Mouse (Mus musculus) spleen, postnatal 4 days (tissue): Measurements from ENCODE around the gene Nodal.
"Not testable (repeated sequence)": the region's sequence is repeated elsewhere in the genome, so short reads cannot be mapped to it uniquely, and the experiment has no call there.

Experiments
- DNase-seq, 2 experiments: peaks; one replicate each; pipeline ENCODE4 v3.0.0; 2022; ENCODE audit warnings: low spot score in 2 of 2

The Nodal gene

DNA sequence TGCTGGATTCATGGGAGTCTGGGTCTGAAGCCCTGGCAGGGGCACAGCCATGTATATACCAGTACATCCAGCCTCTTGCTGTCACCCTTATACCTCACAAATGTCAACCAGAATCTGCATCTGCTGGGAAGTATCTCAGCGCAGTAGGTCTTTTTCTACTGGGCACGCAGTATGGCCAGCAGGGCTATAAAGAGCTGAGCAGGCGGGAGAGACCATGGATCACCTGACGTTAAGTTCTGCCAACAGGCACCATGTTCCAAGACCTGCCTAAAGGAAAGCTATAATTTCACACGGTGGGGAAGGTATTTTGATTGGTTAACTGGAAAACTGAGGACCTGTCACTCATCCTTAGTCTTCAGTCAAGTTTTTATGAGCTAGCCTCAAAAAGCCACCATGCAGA is 11.3 kb downstream of the Nodal start:
- DNase-seq = no peak

DNA sequence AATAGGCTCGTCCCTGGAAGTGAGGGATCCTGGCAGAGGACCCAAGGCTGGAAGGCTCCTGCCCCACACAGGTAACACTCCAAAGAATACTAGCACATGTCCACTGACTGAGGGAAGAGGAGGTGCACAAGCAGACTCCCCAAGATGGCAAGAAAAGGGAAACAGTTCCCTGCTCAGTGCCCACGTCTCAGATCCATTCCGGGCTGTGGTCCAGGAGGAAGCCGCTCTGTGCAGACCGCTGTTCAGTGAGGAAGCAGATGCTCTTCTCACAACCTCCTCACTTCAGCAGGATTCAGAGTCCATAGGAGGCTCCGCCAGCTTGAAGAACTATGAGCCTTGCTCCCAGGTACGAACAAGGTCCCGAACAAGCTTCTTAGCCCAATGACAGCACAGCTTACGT is 13.6 kb downstream of the Nodal start:
- DNase-seq = no peak

DNA sequence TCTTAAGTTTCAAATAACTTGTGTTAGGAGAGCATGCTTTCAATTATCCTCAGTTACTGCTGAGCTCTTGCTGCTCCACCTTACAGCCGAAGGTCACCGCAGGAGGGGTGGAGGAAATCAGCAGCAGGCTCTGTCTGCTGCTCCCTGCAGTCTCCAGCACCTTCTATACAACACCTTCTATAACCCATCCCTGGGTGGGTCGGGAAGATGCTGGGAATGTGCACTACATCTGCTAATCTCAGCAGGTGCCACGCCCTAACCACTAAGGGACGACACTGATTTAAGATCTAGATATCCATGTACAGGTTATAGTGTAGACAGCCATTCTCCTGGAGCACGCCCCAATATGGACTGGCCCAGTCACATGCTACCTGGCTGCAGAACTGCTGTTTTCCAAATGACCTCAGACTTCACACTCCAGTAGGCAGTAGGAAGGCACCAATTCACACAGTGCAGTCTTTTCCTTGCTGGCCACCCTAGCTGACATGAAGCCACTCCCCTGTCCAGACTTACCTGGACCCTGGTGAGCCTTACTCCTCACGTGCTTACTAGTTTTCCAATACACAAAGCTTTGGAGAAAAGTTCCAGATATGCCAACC is 22.5 kb downstream of the Nodal start:
- DNase-seq = no peak

DNA sequence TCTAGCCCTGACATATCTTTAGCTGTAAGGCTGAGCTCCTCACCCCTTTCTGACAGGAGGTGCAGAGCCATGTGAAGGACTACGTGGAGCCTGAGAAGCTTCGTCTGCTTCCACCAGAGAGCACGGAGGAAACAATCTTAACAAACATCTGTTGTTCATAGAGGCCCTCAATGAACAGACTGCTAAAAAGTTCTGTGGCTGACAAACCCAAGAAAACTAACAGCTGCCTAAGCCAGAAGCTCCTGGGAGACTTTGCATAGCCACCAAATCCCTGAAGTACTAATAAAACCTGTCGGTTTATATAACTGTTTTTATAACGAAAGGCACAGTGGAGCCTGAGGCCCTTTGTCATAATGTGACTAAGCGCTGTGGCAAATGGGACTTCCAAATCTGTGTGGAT is 25.7 kb downstream of the Nodal start:
- DNase-seq = no peak

DNA sequence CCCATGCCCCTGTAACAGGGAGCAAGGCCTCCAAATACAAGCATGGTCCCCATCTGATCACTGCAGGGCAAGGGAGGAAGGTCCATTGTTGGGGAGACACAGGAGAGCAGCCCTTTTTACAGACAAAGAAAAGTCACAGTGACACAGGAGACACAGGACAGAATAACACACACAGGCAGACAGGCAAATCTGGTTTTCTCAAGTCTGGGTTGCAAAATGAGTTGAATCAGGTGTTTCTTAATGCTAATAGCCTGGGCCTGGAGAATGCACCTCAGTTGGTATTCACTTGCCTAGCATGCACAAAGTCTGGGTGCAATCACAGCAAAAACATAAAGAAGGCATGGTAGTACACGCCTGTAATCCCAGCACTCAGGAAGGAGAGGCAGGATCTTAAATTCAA is 26.1 kb downstream of the Nodal start:
- no peak for DNase-seq

DNA sequence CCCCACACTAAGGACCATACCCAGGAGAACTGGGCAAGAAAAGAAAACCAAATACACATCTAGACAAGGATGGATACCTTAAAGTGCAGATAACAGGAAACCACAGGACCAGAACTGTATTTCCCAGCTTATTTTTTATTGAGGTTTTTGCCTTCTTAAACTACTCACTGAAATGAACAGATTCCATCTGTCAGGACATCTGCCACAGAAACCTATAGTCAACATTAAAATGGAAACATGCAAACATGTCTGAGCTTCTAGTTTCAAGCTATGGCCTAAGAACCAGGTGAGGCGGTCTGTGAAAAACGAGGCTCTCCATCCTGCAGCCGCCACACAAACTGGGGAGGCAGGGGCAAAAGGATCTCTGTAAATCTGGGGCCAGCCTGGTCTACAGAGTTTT is 27.2 kb downstream of the Nodal start:
- DNase-seq = no peak

DNA sequence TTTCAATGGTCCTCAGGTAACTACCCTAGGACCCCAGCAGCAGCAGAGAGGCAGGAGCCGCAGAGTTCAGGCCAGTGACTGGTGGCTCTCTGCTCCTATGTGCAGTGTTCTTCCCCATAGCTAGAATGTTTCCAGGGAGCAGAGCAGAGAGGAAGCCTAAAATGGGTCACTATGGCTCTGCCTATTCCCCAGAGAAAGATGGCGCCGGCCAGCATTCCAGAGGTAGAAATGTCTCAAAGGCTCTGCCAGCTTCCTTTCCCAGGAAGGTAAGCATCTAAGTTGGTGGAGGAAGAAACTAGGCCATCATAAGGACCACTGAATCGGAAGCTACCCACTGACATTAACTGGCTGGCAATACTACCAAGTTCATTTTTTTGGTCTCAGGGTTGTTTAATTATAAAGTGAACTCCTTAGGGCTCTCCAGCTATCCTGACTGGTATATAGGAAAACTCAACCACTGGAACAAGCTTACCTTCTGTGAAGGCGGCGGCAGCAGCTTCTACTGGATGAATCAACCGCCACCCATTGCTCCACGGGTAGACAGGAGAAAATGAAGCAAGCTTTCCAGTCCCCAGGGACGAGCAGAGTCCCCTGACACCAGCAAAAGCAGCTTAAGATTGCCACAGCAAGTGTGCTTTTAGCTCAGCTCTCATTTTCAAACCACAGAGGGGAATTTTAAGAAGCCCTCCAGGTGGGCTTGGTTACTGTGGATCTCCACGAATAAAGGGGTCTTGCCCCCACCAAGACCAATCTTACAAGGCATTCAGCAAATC is 30.0 kb downstream of the Nodal start:
- no peak for DNase-seq

DNA sequence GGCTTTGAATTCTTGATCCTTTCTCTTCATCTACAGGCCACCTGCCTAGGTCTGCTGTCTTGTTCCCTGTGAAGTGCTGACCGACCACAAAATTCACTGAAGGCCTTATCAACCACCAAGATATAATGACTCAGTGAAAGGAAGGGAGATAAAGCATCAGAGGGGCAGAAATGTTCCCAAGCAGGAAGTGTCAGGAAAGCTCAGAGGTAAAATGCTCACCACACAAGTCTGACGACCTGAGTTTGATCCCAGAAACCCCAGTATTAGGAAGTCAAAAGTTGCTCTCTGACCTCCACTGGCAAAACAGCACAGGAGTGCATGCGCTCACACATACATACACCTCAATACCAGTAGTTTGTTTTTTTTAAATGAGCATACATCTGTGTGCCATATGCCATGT is 31.1 kb downstream of the Nodal start:
- no peak for DNase-seq

DNA sequence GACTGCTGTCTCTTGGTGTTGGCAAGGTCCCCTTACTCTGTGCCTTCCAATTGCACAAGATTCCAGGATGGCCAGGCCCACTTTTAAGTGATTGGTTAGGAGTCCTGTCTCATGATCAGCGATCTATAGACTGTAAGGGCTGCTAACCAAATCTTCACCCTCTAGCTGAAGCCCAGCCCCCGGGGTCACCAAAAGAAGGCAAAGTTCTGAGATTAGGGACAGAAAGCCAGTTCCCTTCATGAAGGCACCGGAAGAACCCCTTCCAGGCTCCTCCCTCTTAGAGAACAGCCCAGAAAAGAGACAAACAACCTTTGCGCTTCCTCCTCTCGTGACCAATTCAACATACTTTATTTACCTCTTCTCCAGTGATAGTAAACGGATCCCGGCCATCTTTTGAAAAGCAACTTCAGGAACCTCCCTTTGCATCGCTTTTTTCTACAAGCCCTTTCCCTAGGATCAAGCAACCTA is 33.7 kb downstream of the Nodal start:
- DNase-seq = peak; percentile 36 to 70

DNA sequence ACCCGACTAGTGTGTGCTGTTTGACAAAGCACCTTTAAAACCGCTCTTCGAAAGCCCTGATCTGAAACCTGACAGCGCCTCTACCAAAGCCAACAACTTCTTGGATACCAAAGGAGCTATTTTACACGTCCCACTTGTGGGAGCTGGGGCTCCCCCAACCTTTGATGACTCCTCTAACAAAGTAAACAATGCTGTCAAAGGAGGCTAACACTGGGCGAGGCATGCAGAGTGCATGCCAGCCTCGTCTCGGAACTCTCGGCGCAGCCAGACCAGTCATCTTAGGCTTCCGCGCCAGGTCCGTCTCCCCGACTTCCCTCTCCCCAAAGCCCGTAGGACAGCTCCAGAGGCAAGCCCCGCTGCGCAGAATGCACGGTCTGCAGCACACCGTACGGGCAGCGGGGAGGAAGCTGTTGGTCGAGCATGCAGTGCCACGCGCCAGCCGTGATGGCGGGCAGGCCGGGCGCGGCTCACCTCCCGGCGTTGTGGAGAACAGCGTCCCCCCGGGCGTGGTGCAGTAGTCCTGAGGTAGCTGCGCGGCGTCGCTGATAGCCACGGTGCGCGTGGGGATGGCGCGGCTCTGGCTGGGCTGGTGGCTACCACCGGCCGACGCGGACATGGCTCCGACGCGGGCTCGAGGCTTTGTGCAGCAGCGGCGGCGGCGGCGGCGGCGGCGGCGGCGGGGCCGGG is 34.3 kb downstream of the Nodal start:
- peak; percentile 59 to 85 for DNase-seq

DNA sequence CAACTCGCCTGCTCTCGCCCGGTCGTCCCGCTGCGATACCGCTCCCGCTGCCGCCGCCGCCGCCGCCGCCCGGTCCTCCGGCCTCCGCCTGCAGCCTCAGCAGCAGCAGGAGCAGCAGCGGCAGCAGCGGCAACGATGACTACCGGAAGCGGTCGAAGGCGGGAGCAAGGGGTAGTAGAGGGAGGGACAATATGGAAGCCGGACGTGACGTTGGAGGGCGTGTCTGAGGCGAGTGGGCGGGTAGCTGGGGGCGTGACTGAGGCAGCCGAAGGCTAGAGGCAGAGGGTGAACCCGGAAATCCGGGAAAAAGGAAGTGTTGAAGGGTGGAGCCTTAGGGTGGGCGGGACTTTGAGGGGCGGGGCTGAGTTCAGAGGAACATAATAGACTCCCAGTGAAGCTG is 34.9 kb downstream of the Nodal start, which contains the start of gene Eif4ebp2:
Eif4ebp2 (minus strand) TSS at position 17 of the 400 bp plus-strand sequence.
- DNase-seq = peak; percentile 99

DNA sequence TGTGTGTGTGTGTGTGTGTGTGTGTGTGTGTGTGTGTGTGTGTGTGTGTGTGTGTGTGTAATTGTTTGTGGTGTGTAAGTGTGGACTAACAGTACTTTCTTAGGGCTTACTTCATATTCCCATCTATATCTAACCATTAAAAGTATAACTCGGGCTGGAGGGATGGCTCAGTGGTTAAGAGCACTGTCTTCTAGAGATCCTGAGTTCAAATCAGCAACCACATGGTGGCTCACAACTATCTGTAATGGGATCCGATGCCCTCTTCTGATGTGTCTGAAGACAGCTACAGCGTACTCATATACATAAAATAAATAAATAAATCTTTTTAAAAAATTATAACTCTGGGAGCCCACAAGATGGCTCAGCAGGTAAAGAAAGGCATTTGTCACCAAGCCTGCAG is 35.4 kb downstream of the Nodal start:
- DNase-seq = not testable (repeated sequence)

DNA sequence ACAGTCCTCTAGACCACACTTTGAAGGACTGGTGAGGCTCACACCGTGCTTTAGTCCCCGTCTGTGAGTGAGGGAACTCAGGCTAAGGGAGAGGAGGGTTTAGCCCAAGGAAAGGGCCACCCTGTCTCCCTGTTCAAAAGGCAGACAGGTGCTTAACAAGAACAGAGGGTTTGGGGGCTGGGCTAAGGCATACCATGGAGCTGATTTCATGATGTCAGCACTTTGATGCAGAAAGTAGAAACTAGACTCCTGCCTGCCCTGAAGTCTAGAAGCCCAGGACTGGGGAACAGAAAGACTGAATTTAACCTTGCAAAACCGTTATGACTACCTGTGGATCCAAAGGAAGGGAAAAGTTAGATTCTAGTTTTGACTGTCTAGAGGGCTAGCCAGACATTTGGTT is 39.4 kb downstream of the Nodal start:
- DNase-seq = no peak

DNA sequence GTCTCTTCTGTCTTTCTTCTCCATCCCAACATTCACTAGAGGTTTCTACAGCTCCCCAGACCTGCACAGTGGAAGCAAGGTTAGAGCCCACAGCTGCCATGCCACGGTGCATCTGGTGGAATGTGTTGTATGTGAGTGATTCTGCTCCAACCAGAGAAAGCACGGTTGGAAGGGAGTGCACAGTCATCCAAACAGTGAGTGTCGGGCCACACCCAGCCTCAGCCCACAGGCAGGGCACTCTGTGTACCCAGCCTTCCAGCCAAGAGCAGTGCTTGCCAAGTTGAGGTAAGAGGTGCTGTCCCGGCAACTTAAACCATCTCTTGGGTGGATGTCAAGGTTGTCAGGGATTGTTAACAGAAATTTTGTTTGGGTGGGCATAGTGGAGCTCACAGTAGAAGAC is 47.2 kb downstream of the Nodal start:
- DNase-seq = no peak

DNA sequence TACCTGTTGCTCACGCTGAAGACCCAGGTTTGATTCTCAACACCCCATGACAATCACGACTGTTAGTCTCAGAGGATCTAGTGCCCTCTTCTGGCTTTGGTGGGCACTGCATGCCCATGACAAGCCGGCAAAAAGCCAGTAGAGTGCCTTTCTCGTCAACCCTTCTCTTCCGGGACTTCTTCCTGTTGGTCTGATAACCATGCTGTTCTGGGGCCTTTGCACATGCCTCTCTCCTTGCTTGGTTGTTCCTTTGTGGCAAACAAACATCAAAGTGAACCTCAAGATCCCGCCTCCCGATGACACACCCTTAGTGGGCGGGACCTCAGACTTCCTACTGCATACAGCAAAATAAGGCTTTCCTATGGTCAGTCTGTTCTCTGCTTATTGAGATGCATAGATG is 48.5 kb downstream of the Nodal start:
- DNase-seq = peak; percentile 51 to 78

DNA sequence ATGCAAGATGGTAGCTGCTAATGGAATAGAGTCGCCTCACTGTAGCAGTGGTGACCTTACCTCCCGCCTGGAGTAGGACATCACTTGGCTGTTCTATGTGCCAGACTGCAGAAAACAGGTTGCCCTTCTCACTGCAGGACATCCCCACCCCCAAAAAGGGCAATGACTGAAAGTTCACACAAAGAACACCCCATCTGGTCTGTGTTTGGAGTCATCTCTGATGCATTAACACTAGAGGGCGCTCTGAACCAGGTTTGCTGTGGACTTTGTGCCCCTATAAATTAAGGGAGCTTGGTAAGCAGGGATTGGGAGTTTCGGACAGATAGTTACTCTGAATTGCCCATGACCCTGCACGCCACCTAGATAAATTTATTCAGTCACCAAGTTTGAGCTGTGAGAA is 49.1 kb downstream of the Nodal start:
- no peak for DNase-seq

DNA sequence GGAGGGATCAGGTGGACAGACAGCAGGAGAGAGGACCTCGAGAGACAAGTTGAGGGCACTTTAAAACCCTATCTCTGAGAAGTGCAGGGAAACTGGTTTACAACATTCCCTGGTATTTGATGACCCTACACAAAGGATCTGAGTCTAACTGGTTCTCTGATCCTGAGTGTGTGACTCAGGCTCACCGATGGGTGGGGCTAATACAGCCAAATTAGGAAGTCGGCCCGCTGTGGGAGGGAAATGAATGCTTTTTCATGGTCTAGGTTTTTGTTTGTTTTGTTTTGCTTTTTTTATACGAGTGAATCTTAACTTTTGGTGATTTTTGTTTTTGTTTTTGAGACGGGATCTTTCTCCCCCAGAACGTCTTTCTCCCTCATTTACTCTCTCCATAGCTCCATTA is 51.1 kb downstream of the Nodal start:
- DNase-seq = no peak

DNA sequence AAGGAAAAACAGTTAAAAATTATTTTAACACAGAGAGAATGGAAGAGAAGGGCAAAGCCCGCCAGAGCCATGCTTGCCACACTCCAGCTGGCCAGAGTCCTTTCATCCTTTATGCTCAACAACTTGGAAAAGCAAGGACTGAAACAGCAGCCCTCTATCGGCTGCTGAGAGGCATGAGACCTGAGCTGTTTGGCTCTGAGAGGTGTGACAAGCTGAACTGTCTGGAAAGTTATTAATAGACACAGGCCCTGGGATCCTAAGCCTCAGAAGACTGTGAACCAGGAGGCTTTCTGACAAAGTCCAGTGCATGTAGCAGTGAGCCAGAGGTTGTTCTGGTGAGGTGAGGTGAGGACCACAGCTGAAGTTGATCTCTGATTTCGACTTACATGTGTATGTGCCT is 55.9 kb downstream of the Nodal start:
- DNase-seq = no peak

DNA sequence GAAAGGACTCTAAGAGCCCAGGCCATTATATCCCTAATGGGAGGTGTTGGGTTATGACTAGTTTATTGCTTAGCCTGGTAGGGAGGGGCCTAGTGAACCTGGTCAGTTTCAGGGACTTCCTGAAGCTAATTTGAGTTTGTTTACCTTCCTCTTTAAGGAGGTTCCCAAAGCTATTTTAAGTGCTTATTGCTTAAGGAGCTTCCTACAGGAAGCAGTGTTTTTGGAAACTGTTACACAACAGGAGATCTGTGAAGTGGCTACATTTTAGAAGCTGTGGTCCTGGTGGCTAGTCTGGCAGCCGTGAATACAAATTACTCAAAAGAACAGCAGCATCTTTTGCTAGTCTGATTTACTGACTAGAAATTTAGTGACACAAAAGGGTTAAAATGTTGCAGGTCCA is 56.6 kb downstream of the Nodal start:
- DNase-seq = no peak
